In the genomic region with DNA sequence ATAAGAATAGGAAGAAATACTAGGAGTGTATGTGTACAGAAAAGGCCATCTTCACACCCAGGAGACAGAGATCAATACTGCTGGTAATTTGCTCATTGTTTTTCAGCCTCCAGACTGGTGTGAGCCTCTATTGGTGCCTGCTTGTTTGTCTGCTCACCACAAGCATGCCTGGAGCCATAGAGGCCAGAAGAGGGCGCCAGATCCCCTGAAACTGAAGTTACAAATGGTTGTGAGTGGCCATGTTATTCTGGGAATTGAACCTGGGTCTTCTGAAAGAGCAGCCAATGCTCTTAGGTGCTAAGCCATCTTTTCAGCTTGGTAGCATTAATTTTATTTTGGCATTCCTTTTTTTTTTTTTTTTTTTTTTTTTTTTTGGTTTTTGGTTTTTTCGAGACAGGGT, we compare ENCODE assay signal across 14 mouse cellular contexts. TPM values are rescaled to one million over a fixed set of nuclear protein-coding genes. Genes with fewer than 3 reads are reported as not detected.
A peak's percentile ranks its signal among the peaks of the same experiment; 100 is the strongest.
DNase-seq lines count a peak whose midpoint lies in the region; ATAC-seq and TF ChIP-seq lines count a peak whose summit lies in the region.
"Had no signal": no experiment of that assay in that cellular context is flagged by ENCODE, and none has a peak within 500 bp of the region (broad histone marks: within the 10 kb centered on the region; RNA-seq: fewer than 3 reads in every experiment).

No protein-coding gene starts in this region.

- H3K79me2 ChIP-seq in MEL (ENCODE audit: control insufficient read depth, insufficient read depth, low read length, poor library complexity), result no peaks in the 10 kb centered on the region

- no peaks in the 10 kb centered on the region for H3K4me1 ChIP-seq in intestine, postnatal 0 days (replicated peaks; ENCODE audit: control insufficient read depth, insufficient read depth, low read length)
- H3K4me1 ChIP-seq in intestine, embryonic 15.5 days (replicated peaks), result no peaks in the 10 kb centered on the region
- H3K4me1 ChIP-seq in MEL (ENCODE audit: control insufficient read depth in 1 of 2, insufficient read depth in 2 of 2, low read length in 2 of 2), result no peaks in the 10 kb centered on the region
- H3K4me1 ChIP-seq: liver, embryonic 13.5 days; stomach, embryonic 15.5 days had no signal

- WGBS in intestine, postnatal 0 days, result 43% methylated on average over 2 of the region's 2 CpGs
- 48% methylated on average over 2 of the region's 2 CpGs for WGBS in intestine, embryonic 15.5 days

- no peaks in the 10 kb centered on the region for H3K27me3 ChIP-seq in intestine, postnatal 0 days (replicated peaks; ENCODE audit: control insufficient read depth, insufficient read depth, low read length)
- H3K27me3 ChIP-seq in intestine, embryonic 15.5 days (replicated peaks), result no peaks in the 10 kb centered on the region
- H3K27me3 ChIP-seq in MEL (ENCODE audit: control insufficient read depth in 1 of 2, insufficient read depth in 2 of 2, low read length in 2 of 2), result no peaks in the 10 kb centered on the region
- H3K27me3 ChIP-seq in splenic B cell, adult 2 months (ENCODE audit: control insufficient read depth, insufficient read depth, low read length, poor library complexity, severe bottlenecking), result no peaks in the 10 kb centered on the region
- H3K27me3 ChIP-seq: liver, embryonic 13.5 days; stomach, embryonic 15.5 days had no signal

- H3K9me3 ChIP-seq in intestine, postnatal 0 days (ENCODE audit: control insufficient read depth), result no peaks in the 10 kb centered on the region
- H3K9me3 ChIP-seq in intestine, embryonic 15.5 days, result no peaks in the 10 kb centered on the region
- no peaks in the 10 kb centered on the region for H3K9me3 ChIP-seq in MEL (replicated peaks; ENCODE audit: insufficient read depth, low read length)
- H3K9me3 ChIP-seq: liver, embryonic 13.5 days; stomach, embryonic 15.5 days had no signal

- no peak for ATAC-seq in intestine, postnatal 0 days
- ATAC-seq in intestine, embryonic 15.5 days, result no peak

- H3K36me3 ChIP-seq in intestine, postnatal 0 days (ENCODE audit: control insufficient read depth, insufficient read depth), result no peaks in the 10 kb centered on the region
- H3K36me3 ChIP-seq in intestine, embryonic 15.5 days, result no peaks in the 10 kb centered on the region
- H3K36me3 ChIP-seq in MEL (ENCODE audit: control insufficient read depth in 1 of 2, insufficient read depth in 2 of 2, low read length in 2 of 2), result no peaks in the 10 kb centered on the region
- H3K36me3 ChIP-seq in splenic B cell, adult 2 months (ENCODE audit: control insufficient read depth, insufficient read depth, low read length, poor library complexity, severe bottlenecking), result no peaks in the 10 kb centered on the region
- H3K36me3 ChIP-seq: liver, embryonic 13.5 days; stomach, embryonic 15.5 days had no signal

- DNase-seq in A20 (ENCODE audit: low read depth, low spot score), result peak; percentile 26
- peak; percentile 13 for DNase-seq in MEL (ENCODE audit: low read depth, low spot score)
- peak; percentile 1 for DNase-seq in splenic B cell, adult 2 months (ENCODE audit: low read depth, low spot score)
- DNase-seq in ovary, postnatal 14 days (ENCODE audit: low spot score), result no peak
- no peak for DNase-seq in heart, adult 11 months
- DNase-seq: cerebellum, adult 18-20 months; embryo, embryonic 11 days; heart, adult 18-20 months; liver, embryonic 13.5 days; right cerebral cortex, postnatal 25 days had no signal

- TF ChIP-seq RAD21 in MEL (IDR thresholded peaks at IDR 0.05; ENCODE audit: low read depth, low read length), result no peak

- TF ChIP-seq EP300 in MEL (IDR thresholded peaks at IDR 0.05; ENCODE audit: low read depth in 1 of 2, low read length in 2 of 2), result no peak

- H3K4me3 ChIP-seq in intestine, postnatal 0 days (ENCODE audit: low read depth, low read length), result no peak overlapping the region
- H3K4me3 ChIP-seq in intestine, embryonic 15.5 days (replicated peaks), result no peak overlapping the region
- no peak overlapping the region for H3K4me3 ChIP-seq in MEL (ENCODE audit: control insufficient read depth in 1 of 2, insufficient read depth in 1 of 2, low read depth in 2 of 2, low read length in 2 of 2)
- H3K4me3 ChIP-seq: erythroblast, embryonic 14.5 days; liver, embryonic 13.5 days; stomach, embryonic 15.5 days had no signal

- peak; percentile 19; the same call in 1 of the 2 replicates for TF ChIP-seq CTCF in intestine, postnatal 0 days (IDR thresholded peaks at IDR 0.05; ENCODE audit: low read depth)
- peak; percentile 22 to 43 (median 32); a peak in 5 of 6 replicates for TF ChIP-seq CTCF in MEL (IDR thresholded peaks at IDR 0.05 in 2 of 3, conservative IDR thresholded peaks at IDR 0.05 in 1 of 3; ENCODE audit: control insufficient read depth in 1 of 3, insufficient read depth in 1 of 3, low read depth in 2 of 3, low read length in 3 of 3, poor library complexity in 1 of 3, severe bottlenecking in 1 of 3)

- H3K27ac ChIP-seq in intestine, postnatal 0 days (ENCODE audit: low read depth, low read length), result no peak overlapping the region
- no peak overlapping the region for H3K27ac ChIP-seq in intestine, embryonic 15.5 days
- no peak overlapping the region for H3K27ac ChIP-seq in MEL (ENCODE audit: control insufficient read depth, low read depth, low read length)
- H3K27ac ChIP-seq: liver, embryonic 13.5 days; stomach, embryonic 15.5 days had no signal

- TF ChIP-seq POLR2A in MEL (IDR thresholded peaks at IDR 0.05; ENCODE audit: control insufficient read depth in 1 of 2, insufficient read depth in 1 of 2, low read depth in 1 of 2, low read length in 2 of 2, poor library complexity in 1 of 2), result no peak

- no peak overlapping the region for H3K9ac ChIP-seq in intestine, postnatal 0 days (ENCODE audit: low read depth, low read length)
- H3K9ac ChIP-seq in intestine, embryonic 15.5 days, result no peak overlapping the region
- H3K9ac ChIP-seq in MEL (ENCODE audit: control insufficient read depth, low read depth, low read length, poor library complexity, severe bottlenecking), result no peak overlapping the region
- H3K9ac ChIP-seq: liver, embryonic 13.5 days; stomach, embryonic 15.5 days had no signal

- H3K4me2 ChIP-seq in intestine, postnatal 0 days (replicated peaks; ENCODE audit: low read depth), result no peak overlapping the region
- H3K4me2 ChIP-seq in intestine, embryonic 15.5 days (replicated peaks), result no peak overlapping the region
- H3K4me2 ChIP-seq: liver, embryonic 13.5 days; stomach, embryonic 15.5 days had no signal

TF ChIP-seq in MEL, 35 proteins besides CTCF, POLR2A, EP300 and RAD21:
- no peak for TF ChIP-seq SIN3A (IDR thresholded peaks at IDR 0.05; ENCODE audit: low read length)
- TF ChIP-seq ETS1 (IDR thresholded peaks at IDR 0.05; ENCODE audit: low read depth, low read length), result no peak
- no peak for TF ChIP-seq ZC3H11A (IDR thresholded peaks at IDR 0.05; ENCODE audit: low read depth, low read length)
- TF ChIP-seq RCOR1 (IDR thresholded peaks at IDR 0.05; ENCODE audit: low read depth, low read length), result no peak
- TF ChIP-seq SMC3 (IDR thresholded peaks at IDR 0.05; ENCODE audit: low read depth, low read length), result no peak
- TF ChIP-seq CHD1 (IDR thresholded peaks at IDR 0.05; ENCODE audit: low read depth, low read length), result no peak
- no peak for TF ChIP-seq ELF1 (IDR thresholded peaks at IDR 0.05; ENCODE audit: low read depth, low read length)
- no peak for TF ChIP-seq POLR2AphosphoS2 (IDR thresholded peaks at IDR 0.05; ENCODE audit: low read length)
- TF ChIP-seq BHLHE40 (IDR thresholded peaks at IDR 0.05; ENCODE audit: borderline replicate concordance, low read depth, low read length), result no peak
- no peak for TF ChIP-seq GABPA (IDR thresholded peaks at IDR 0.05; ENCODE audit: low read depth, low read length)
- no peak for TF ChIP-seq MEF2A (IDR thresholded peaks at IDR 0.05; ENCODE audit: extremely low read depth, insufficient replicate concordance, low read depth, low read length, poor library complexity, severe bottlenecking)
- TF ChIP-seq JUND (IDR thresholded peaks at IDR 0.05; ENCODE audit: low read depth, low read length), result no peak
- TF ChIP-seq NELFE (IDR thresholded peaks at IDR 0.05; ENCODE audit: low read depth, low read length), result no peak
- no peak for TF ChIP-seq ZMIZ1 (IDR thresholded peaks at IDR 0.05; ENCODE audit: low read depth, low read length)
- no peak for TF ChIP-seq MAZ (IDR thresholded peaks at IDR 0.05; ENCODE audit: low read depth, low read length)
- no peak for TF ChIP-seq CHD2 (IDR thresholded peaks at IDR 0.05; ENCODE audit: low read length)
- TF ChIP-seq MYC (IDR thresholded peaks at IDR 0.05; ENCODE audit: low read depth, low read length), result no peak
- no peak for TF ChIP-seq ZKSCAN1 (IDR thresholded peaks at IDR 0.05; ENCODE audit: low read depth, low read length)

RNA-seq across cellular contexts. Expression of gene Zcchc12, which starts 25.7 kb away (rescaled TPM):
- 12.0 and 12.3 TPM in 2 replicates for polyA plus RNA-seq in intestine, postnatal 0 days (2015; fragmentation: Nextera tagmentation; extraction: Ambion mirVana)
- 18.6 and 19.6 TPM in 2 replicates for polyA plus RNA-seq in intestine, embryonic 15.5 days (2015; fragmentation: Nextera tagmentation; extraction: Ambion mirVana)
- not detected in 2 replicates for total RNA-seq in MEL (2012; rRNA removed)
- polyA plus RNA-seq in MEL (2012; ENCODE audit: insufficient read depth in 1 of 2, insufficient read length in 2 of 2, low read depth in 1 of 2, low replicate concordance in 2 of 2, missing spikeins in 1 of 2), result not detected
- polyA plus RNA-seq: erythroblast, embryonic 14.5 days had no signal

Comparison
In these comparisons a context has a peak if more than half of its experiments do, and no peak if none do; other contexts are left out.
1. DNase-seq: peak in A20 (single experiment), MEL (single experiment) and splenic B cell, adult 2 months (single experiment); none in ovary, postnatal 14 days (single experiment) and heart, adult 11 months (single experiment).
2. RNA of gene Zcchc12, which starts 25.7 kb away (polyA plus RNA-seq): 18.6 to 19.6 TPM in intestine, embryonic 15.5 days and 12.0 to 12.3 TPM in intestine, postnatal 0 days; not detected in MEL; every median in the first group is over 10 times any median in the second.